ENCODE assay signal across 25 mouse cellular contexts in the genomic region with DNA sequence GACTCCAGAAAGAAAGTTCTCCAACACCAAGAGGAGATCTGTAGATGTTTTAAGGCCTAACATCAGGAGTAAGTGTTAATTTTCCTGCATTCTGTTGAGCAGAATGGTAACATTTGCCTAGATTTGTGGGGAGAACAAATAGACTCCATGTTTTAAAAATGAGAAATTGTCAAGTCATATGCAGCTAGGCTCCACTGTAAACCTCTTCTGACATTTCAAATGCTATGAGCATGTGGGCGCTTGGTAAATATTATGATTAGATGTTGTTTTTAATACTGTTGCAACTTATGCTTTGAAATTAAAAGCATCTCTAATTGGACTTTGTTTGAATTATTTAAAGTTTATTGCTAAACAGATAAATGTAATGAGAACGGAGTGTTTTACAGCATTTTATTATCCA. TPM values are rescaled to one million over a fixed set of nuclear protein-coding genes. Genes with fewer than 3 reads are reported as not detected.
"Had no signal": no experiment of that assay in that cellular context is flagged by ENCODE, and none has a peak within 500 bp of the region (broad histone marks: within the 10 kb centered on the region; RNA-seq: fewer than 3 reads in every experiment).

No protein-coding gene starts in this region.

- H3K4me2 ChIP-seq: heart, embryonic 12.5 days; hindbrain, embryonic 13.5 days; hindbrain, embryonic 15.5 days; limb, embryonic 12.5 days; liver, embryonic 11.5 days; liver, embryonic 13.5 days; liver, embryonic 15.5 days had no signal

- H3K4me1 ChIP-seq: heart, embryonic 10.5 days; heart, embryonic 12.5 days; hindbrain, embryonic 13.5 days; hindbrain, embryonic 15.5 days; limb, embryonic 10.5 days; limb, embryonic 12.5 days; liver, embryonic 13.5 days; liver, embryonic 15.5 days had no signal

- H3K9ac ChIP-seq: heart, embryonic 12.5 days; hindbrain, embryonic 13.5 days; hindbrain, embryonic 15.5 days; limb, embryonic 12.5 days; liver, embryonic 13.5 days; liver, embryonic 15.5 days; liver, postnatal 0 days had no signal

- H3K4me3 ChIP-seq: gastrocnemius, adult 2 months; heart, embryonic 10.5 days; heart, embryonic 12.5 days; hindbrain, embryonic 13.5 days; hindbrain, embryonic 15.5 days; left cerebral cortex, adult 2 months; limb, embryonic 10.5 days; limb, embryonic 12.5 days; liver, embryonic 13.5 days; liver, embryonic 15.5 days had no signal

- DNase-seq: gastrocnemius, adult 2 months; gastrocnemius, postnatal 10 days; gastrocnemius, postnatal 25 days; heart, adult 18-20 months; heart, postnatal 14 days; heart, postnatal 36 days; kidney, adult 11 months; kidney, adult 8-10 months; kidney, postnatal 14 days; kidney, postnatal 36 days; liver; liver, embryonic 13.5 days; liver, postnatal 0 days had no signal

- H3K9me3 ChIP-seq: heart, embryonic 10.5 days; heart, embryonic 12.5 days; hindbrain, embryonic 13.5 days; hindbrain, embryonic 15.5 days; limb, embryonic 10.5 days; limb, embryonic 12.5 days; liver, embryonic 13.5 days; liver, embryonic 15.5 days had no signal

- H3K27me3 ChIP-seq: heart, embryonic 12.5 days; hindbrain, embryonic 13.5 days; hindbrain, embryonic 15.5 days; limb, embryonic 12.5 days; liver, embryonic 13.5 days; liver, embryonic 15.5 days had no signal

- H3K27ac ChIP-seq: gastrocnemius, adult 2 months; heart, embryonic 10.5 days; hindbrain, embryonic 13.5 days; hindbrain, embryonic 15.5 days; hindbrain, postnatal 0 days; left cerebral cortex, adult 2 months; limb, embryonic 10.5 days; limb, embryonic 12.5 days; liver, embryonic 13.5 days; liver, embryonic 15.5 days had no signal

- H3K36me3 ChIP-seq: heart, embryonic 10.5 days; heart, embryonic 12.5 days; hindbrain, embryonic 13.5 days; hindbrain, embryonic 15.5 days; limb, embryonic 10.5 days; limb, embryonic 12.5 days; liver, embryonic 13.5 days; liver, embryonic 15.5 days had no signal

- ATAC-seq: hindbrain, postnatal 0 days; intestine, embryonic 16.5 days; liver, postnatal 0 days had no signal

RNA-seq across cellular contexts. Expression of a gene that starts 55.8 kb away (rescaled TPM):
- total RNA-seq: granulocyte monocyte progenitor cell, adult 5-6 weeks had no signal
